Mouse (Mus musculus) ES-E14 (cell line): ENCODE measurements at regions not wholly inside any gene's neighbourhood (a gene's known extent, or its start where the extent isn't known, plus 50 kb on each side); places are given as distances from the start of the nearest gene placed in this dataset.

Experiments
- CHD2 ChIP-seq: IDR thresholded peaks from 2 replicates; pipeline ENCODE4 v1.6.1; 2014; ENCODE audit warnings: mild to moderate bottlenecking, low read depth, low read length, inconsistent platforms
- HCFC1 ChIP-seq: IDR thresholded peaks from 2 replicates; pipeline ENCODE4 v1.6.1; 2012; ENCODE audit warnings: low read length, inconsistent platforms, borderline replicate concordance; ENCODE audit not compliant: insufficient read depth
- ZC3H11A ChIP-seq: IDR thresholded peaks from 2 replicates; pipeline ENCODE4 v1.6.1; 2012; ENCODE audit warnings: low read depth, mild to moderate bottlenecking, inconsistent platforms, low read length, borderline replicate concordance
- ZNF384 ChIP-seq: IDR thresholded peaks from 2 replicates; pipeline ENCODE4 v1.6.1; 2012; ENCODE audit warnings: low read depth, low read length, inconsistent platforms

DNA sequence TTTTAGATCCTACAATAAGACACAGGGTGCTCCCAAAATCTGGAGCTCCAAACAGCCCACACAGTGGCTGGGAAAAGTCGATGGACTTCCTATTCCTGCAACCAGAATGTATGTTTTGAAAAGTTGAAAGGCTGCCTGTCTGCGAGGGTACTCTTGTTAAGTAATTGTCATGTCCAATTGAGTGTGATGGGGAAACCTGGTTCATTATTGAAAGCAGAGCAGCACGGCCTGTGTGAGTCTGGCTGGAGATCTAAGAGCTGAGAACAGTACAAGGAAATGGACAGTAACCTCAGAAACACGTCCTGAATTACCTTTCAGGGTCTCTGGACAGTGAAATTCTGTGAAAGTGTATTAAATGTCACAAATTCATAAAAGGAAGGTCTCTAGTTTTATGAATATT is 115.3 kb upstream of the BC052040 start:
- TF ChIP-seq ZC3H11A = no peak
- no peak for TF ChIP-seq HCFC1
- no peak for TF ChIP-seq ZNF384
- TF ChIP-seq CHD2 = no peak
